Mouse (Mus musculus): ENCODE data around the gene Tango6. TPM values are rescaled to one million over a fixed set of nuclear protein-coding genes. Genes with fewer than 3 reads are reported as not detected.

The Tango6 gene
- 9.5 and 10.3 TPM in 2 replicates for polyA plus RNA-seq (2015; fragmentation: Nextera tagmentation; extraction: Ambion mirVana)

DNA sequence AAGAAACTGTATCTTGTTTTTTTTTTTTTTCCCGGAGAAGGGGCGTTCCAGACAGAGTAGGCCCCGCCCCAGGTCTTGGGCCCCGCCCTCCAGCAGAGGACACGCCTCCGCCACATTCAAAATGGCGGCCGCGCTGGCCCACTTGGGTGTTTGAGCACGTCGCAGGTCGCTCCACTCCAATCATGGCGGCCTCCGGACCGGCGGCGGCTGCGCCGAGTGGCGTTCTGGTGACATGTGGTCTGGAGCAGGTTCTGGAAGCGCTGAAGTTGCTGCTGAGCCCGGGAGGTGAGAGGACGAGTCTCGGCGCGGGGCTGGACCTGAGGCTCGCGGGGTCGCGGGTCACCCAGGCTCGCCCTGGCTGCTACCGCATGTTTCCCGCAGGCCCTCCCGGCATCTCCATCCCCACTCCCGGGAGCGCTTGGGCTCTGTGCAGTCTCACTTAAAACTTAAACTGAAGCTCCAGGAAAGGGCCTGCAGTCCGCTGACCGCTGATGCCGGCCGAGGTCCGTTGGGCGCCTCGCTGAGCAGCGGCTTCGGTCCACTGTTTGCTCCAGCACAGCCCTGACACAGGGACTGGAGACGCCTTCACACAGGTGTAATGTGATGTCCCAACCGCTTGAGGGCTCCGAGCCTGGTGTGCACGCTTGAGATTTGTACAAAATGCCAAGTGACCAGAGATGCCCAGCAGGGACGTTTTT, at the start of gene Tango6:
Gene Tango6 (plus strand): TSS at position 98 of the 698 bp plus-strand sequence.
- Histone ChIP-seq H3K9ac (peak within 1 kb of the TSS; percentile 85), H3K4me2 (replicated peaks) (peak within 1 kb of the TSS; percentile 61), H3K36me3 (no peaks in the 10 kb centered on the region), H3K4me3 (peak within 1 kb of the TSS; percentile 67), H3K9me3 (no peaks in the 10 kb centered on the region), H3K27ac (peak within 1 kb of the TSS; percentile 91), H3K27me3 (no peaks in the 10 kb centered on the region), H3K4me1 (peaks cover 9% of the 10 kb centered on the region)
- ATAC-seq (ENCODE audit: low FRiP score, low read depth) = peak; percentile 94
- WGBS = under 1% methylated on average over 49 of the region's 50 CpGs

GRCm38 (mm10) chr8:106633361-106634158, 49.3 kb upstream of the Tango6 start:
- Histone ChIP-seq H3K4me1 (peaks cover 17% of the 10 kb centered on the region), H3K27ac (no peak overlapping the region), H3K36me3 (no peaks in the 10 kb centered on the region), H3K4me3 (no peak overlapping the region), H3K27me3 (no peaks in the 10 kb centered on the region; the same call in 1 of the 2 replicates), H3K4me2 (replicated peaks) (no peak overlapping the region), H3K9me3 (no peaks in the 10 kb centered on the region), H3K9ac (no peak overlapping the region)
- ATAC-seq (ENCODE audit: low FRiP score, low read depth) = no peak
- 78% methylated on average over 17 of the region's 17 CpGs for WGBS

GRCm38 (mm10) chr8:106635284-106635683, 47.6 kb upstream of the Tango6 start:
- no peak overlapping the region for H3K27ac ChIP-seq
- WGBS = 24% methylated on average over 5 of the region's 5 CpGs
- H3K9me3 ChIP-seq = no peaks in the 10 kb centered on the region

DNA sequence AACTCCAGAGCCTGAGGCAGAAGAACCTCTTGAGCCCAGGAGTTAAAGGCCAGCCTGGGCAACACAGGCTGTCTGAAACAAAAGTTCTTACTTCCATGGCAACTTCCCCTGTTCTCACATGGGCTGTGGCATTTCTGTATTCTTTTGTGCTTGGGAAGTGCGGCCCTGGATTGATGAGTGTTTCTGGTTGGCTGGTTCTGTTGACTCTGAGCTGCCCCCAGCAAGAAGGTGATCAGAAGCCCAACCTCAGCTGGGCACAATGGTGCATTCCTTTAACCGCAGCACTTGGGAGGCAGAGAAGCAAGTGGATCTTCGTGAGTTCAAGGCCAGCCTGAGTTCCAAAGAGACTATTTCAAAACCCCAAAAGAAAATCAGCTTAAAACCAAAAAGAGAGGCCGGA, 45.4 kb upstream of the Tango6 start:
- Histone ChIP-seq H3K4me1 (peaks cover 16% of the 10 kb centered on the region), H3K27ac (no peak overlapping the region; the same call in 1 of the 2 replicates), H3K4me2 (replicated peaks) (no peak overlapping the region), H3K9me3 (no peaks in the 10 kb centered on the region), H3K27me3 (no peaks in the 10 kb centered on the region; the same call in 1 of the 2 replicates), H3K36me3 (no peaks in the 10 kb centered on the region), H3K9ac (no peak overlapping the region), H3K4me3 (no peak overlapping the region)
- 93% methylated on average over 4 of the region's 4 CpGs for WGBS
- ATAC-seq (ENCODE audit: low FRiP score, low read depth) = no peak

More at GRCm38 (mm10) chr8:106635284-106635683, 47.6 kb upstream of the Tango6 start:
- Histone ChIP-seq H3K4me1 (peaks cover 16% of the 10 kb centered on the region), H3K36me3 (no peaks in the 10 kb centered on the region), H3K27me3 (no peaks in the 10 kb centered on the region; the same call in 1 of the 2 replicates), H3K4me2 (replicated peaks) (no peak overlapping the region), H3K9ac (no peak overlapping the region), H3K4me3 (no peak overlapping the region)
- ATAC-seq (ENCODE audit: low FRiP score, low read depth) = no peak

- Histone ChIP-seq H3K9ac (no peak overlapping the region), H3K4me3 (no peak overlapping the region), H3K36me3 (no peaks in the 10 kb centered on the region), H3K27me3 (no peaks in the 10 kb centered on the region; the same call in 1 of the 2 replicates), H3K9me3 (no peaks in the 10 kb centered on the region), H3K27ac (no peak overlapping the region), H3K4me1 (peaks cover 12% of the 10 kb centered on the region; the same call in 1 of the 2 replicates), H3K4me2 (replicated peaks) (no peak overlapping the region)
- no peak for ATAC-seq (ENCODE audit: low FRiP score, low read depth)
- 70% methylated on average over 7 of the region's 7 CpGs for WGBS
Observed at GRCm38 (mm10) chr8:106638768-106639295, 44.0 kb upstream of the Tango6 start.

DNA sequence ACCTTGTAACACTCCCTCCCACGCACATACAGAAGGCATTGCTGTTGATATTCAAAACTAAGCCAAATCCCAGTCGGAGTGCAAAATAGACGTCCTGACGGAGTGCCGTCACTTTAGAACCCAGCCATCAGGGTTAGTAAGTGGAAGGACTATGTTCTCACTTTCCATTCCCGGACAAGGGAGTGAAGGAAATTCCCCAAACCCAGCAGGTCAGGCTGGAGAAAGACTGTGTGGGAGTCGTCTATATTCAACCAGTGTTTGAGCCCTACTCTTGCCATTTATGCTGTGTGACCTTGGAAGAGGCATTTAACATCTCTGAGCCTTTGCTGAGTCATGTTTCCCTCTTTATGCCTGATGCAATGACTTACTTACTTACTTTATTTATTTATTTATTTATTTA, 42.7 kb upstream of the Tango6 start:
- Histone ChIP-seq H3K4me1 (peaks cover 12% of the 10 kb centered on the region; the same call in 1 of the 2 replicates), H3K9me3 (no peaks in the 10 kb centered on the region), H3K4me2 (replicated peaks) (no peak overlapping the region), H3K27me3 (no peaks in the 10 kb centered on the region), H3K4me3 (no peak overlapping the region), H3K36me3 (no peaks in the 10 kb centered on the region), H3K27ac (no peak overlapping the region), H3K9ac (no peak overlapping the region)
- ATAC-seq (ENCODE audit: low FRiP score, low read depth) = no peak
- 82% methylated on average over 7 of the region's 7 CpGs for WGBS

DNA sequence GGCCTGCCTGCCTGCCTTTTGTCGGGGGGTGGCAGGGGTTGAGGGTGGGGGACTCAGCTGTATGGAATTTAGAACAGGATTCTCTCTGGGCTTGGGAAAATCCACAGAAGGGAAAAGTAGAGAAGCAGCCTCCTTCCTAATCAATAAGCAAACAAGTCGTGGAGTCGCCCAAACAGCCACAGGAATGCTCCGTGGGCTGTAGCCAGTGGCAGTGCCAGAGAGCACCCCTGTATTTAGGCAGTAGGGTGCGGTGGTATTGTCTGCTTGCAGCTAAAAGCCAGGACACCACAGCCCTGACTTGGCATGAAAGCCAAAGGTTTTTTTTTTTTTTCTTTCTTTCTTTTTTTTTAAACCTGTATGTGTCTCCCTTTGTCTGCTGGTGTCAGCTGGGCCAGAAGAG, 41.9 kb upstream of the Tango6 start:
- H3K36me3 ChIP-seq = no peaks in the 10 kb centered on the region
- H3K27me3 ChIP-seq = no peaks in the 10 kb centered on the region
- peaks cover 12% of the 10 kb centered on the region; the same call in 1 of the 2 replicates for H3K4me1 ChIP-seq
- no peak overlapping the region for H3K27ac ChIP-seq
- H3K9me3 ChIP-seq = no peaks in the 10 kb centered on the region
- no peak for ATAC-seq (ENCODE audit: low FRiP score, low read depth)
- no peak overlapping the region for H3K9ac ChIP-seq
- WGBS = 80% methylated on average over 5 of the region's 5 CpGs
- H3K4me2 ChIP-seq (replicated peaks) = no peak overlapping the region
- H3K4me3 ChIP-seq = no peak overlapping the region

GRCm38 (mm10) chr8:106642172-106642571, 40.7 kb upstream of the Tango6 start:
- H3K4me2 ChIP-seq (replicated peaks) = no peak overlapping the region
- H3K4me3 ChIP-seq = no peak overlapping the region
- 72% methylated on average over 2 of the region's 2 CpGs for WGBS
- H3K9me3 ChIP-seq = no peaks in the 10 kb centered on the region
- H3K4me1 ChIP-seq = peaks cover 6% of the 10 kb centered on the region; the same call in 1 of the 2 replicates
- H3K27me3 ChIP-seq = no peaks in the 10 kb centered on the region
- no peak overlapping the region for H3K27ac ChIP-seq
- H3K36me3 ChIP-seq = no peaks in the 10 kb centered on the region
- ATAC-seq (ENCODE audit: low FRiP score, low read depth) = no peak
- no peak overlapping the region for H3K9ac ChIP-seq

DNA sequence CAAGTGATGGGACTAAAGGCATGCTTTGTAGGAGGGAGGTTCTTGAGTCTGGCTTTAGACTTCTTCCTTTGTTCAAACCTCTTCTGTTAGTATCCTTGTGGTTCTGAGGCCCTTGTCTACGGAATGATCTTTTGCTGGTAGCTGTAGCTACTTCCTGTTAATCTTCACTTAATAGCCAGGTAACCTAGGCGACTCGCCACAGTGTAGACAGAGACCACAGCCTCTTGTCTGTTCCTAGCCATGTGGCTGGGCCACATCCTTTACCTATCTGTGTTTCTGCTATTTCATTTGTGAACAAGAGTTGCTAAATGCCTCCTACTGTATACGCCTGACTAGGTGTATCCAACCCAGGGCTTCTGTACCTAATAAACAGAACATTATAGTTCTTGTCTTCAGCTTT, 39.8 kb upstream of the Tango6 start:
- Histone ChIP-seq H3K4me2 (replicated peaks) (no peak overlapping the region), H3K27ac (no peak overlapping the region), H3K9ac (no peak overlapping the region), H3K27me3 (no peaks in the 10 kb centered on the region), H3K4me3 (no peak overlapping the region), H3K36me3 (no peaks in the 10 kb centered on the region), H3K9me3 (no peaks in the 10 kb centered on the region), H3K4me1 (peaks cover 6% of the 10 kb centered on the region; the same call in 1 of the 2 replicates)
- 86% methylated on average over 4 of the region's 4 CpGs for WGBS
- ATAC-seq (ENCODE audit: low FRiP score, low read depth) = no peak

- no peak overlapping the region for H3K4me2 ChIP-seq (replicated peaks)
- H3K9ac ChIP-seq = no peak overlapping the region
- 71% methylated on average over 3 of the region's 3 CpGs for WGBS
- no peaks in the 10 kb centered on the region for H3K4me1 ChIP-seq
- no peaks in the 10 kb centered on the region for H3K27me3 ChIP-seq
- no peaks in the 10 kb centered on the region for H3K9me3 ChIP-seq
- H3K4me3 ChIP-seq = no peak overlapping the region
- H3K36me3 ChIP-seq = no peaks in the 10 kb centered on the region
- H3K27ac ChIP-seq = no peak overlapping the region
- no peak for ATAC-seq (ENCODE audit: low FRiP score, low read depth)
Observed at GRCm38 (mm10) chr8:106644957-106645356, 37.9 kb upstream of the Tango6 start.

DNA sequence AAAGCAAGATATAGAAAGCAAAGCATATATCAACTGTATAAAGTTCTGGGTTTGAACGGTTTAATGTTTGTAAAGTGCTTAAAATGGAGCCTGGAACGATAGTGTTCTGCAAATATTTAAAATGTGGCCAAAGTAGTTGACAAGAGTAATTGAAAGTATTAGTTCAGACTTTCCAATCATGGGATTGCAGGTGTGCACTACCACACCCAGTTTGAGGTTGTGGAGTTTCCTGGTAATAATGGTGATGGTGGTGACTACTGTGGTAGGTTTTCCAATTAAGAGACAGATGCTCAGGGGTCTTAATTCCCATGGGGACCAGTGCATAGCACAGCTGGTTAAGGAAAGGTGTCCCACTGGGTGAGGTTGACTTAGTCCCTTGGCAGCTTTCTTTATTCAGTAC, 36.7 kb upstream of the Tango6 start:
- no peak overlapping the region for H3K27ac ChIP-seq
- no peak overlapping the region for H3K4me2 ChIP-seq (replicated peaks)
- 91% methylated on average over 2 of the region's 2 CpGs for WGBS
- H3K4me3 ChIP-seq = no peak overlapping the region
- no peaks in the 10 kb centered on the region for H3K27me3 ChIP-seq
- H3K36me3 ChIP-seq = no peaks in the 10 kb centered on the region
- no peak for ATAC-seq (ENCODE audit: low FRiP score, low read depth)
- H3K9me3 ChIP-seq = no peaks in the 10 kb centered on the region
- no peaks in the 10 kb centered on the region for H3K4me1 ChIP-seq
- H3K9ac ChIP-seq = no peak overlapping the region

- no peak for ATAC-seq (ENCODE audit: low FRiP score, low read depth)
- no peaks in the 10 kb centered on the region for H3K27me3 ChIP-seq
- WGBS = 70% methylated on average over 5 of the region's 5 CpGs
- H3K4me1 ChIP-seq = no peaks in the 10 kb centered on the region
- H3K36me3 ChIP-seq = no peaks in the 10 kb centered on the region
- H3K9me3 ChIP-seq = no peaks in the 10 kb centered on the region
- H3K4me2 ChIP-seq (replicated peaks) = no peak overlapping the region
- no peak overlapping the region for H3K27ac ChIP-seq
- H3K4me3 ChIP-seq = no peak overlapping the region
- H3K9ac ChIP-seq = no peak overlapping the region
Observed at GRCm38 (mm10) chr8:106646731-106647130, 36.1 kb upstream of the Tango6 start.
